Mouse (Mus musculus): ENCODE measurements around the gene Pecam1. TPM values are rescaled to one million over a fixed set of nuclear protein-coding genes. Genes with fewer than 3 reads are reported as not detected.
"Not testable (repeated sequence)": the region's sequence is repeated elsewhere in the genome, so short reads cannot be mapped to it uniquely, and the experiment has no call there.

Gene Pecam1
- polyA plus RNA-seq, 1 experiment from 2014 or later, result 44.3 TPM

GRCm38 (mm10) chr11:106659598-106660295, 90.7 kb downstream of the Pecam1 start:
- no peak for DNase-seq (ENCODE audit: low spot score)
- Histone ChIP-seq H3K36me3 (ENCODE audit: control insufficient read depth, insufficient read depth, low read length) (no peaks in the 10 kb centered on the region), H3K27me3 (replicated peaks; ENCODE audit: control insufficient read depth, insufficient read depth, low read length) (no peaks in the 10 kb centered on the region), H3K27ac (ENCODE audit: low read depth) (peak overlapping the region; percentile 86), H3K9ac (ENCODE audit: low read length) (no peak overlapping the region), H3K4me3 (ENCODE audit: low read depth, low read length) (no peak overlapping the region), H3K4me2 (ENCODE audit: low read length) (no peak overlapping the region), H3K4me1 (replicated peaks; ENCODE audit: control insufficient read depth, insufficient read depth, low read length) (peaks cover 24% of the 10 kb centered on the region), H3K9me3 (ENCODE audit: control insufficient read depth, low read length) (no peaks in the 10 kb centered on the region)
- ATAC-seq (replicated peaks; ENCODE audit: low FRiP score, low TSS enrichment, low read depth), result no peak
- WGBS, result 44% methylated on average over 15 of the region's 15 CpGs

- peak; percentile 83 for DNase-seq (ENCODE audit: low spot score)
- peak overlapping the region; percentile 13; the same call in 1 of the 2 replicates for H3K9ac ChIP-seq (ENCODE audit: low read length)
- peak overlapping the region; percentile 91 for H3K27ac ChIP-seq (ENCODE audit: low read depth)
- 12% methylated on average over 14 of the region's 14 CpGs for WGBS
- ATAC-seq (replicated peaks; ENCODE audit: low FRiP score, low TSS enrichment, low read depth), result peak; percentile 77
- peaks cover 24% of the 10 kb centered on the region for H3K4me1 ChIP-seq (replicated peaks; ENCODE audit: control insufficient read depth, insufficient read depth, low read length)
- H3K27me3 ChIP-seq (replicated peaks; ENCODE audit: control insufficient read depth, insufficient read depth, low read length), result no peaks in the 10 kb centered on the region
- H3K9me3 ChIP-seq (ENCODE audit: control insufficient read depth, low read length), result no peaks in the 10 kb centered on the region
- H3K4me2 ChIP-seq (ENCODE audit: low read length), result peak overlapping the region; percentile 11; the same call in 1 of the 2 replicates
- H3K4me3 ChIP-seq (ENCODE audit: low read depth, low read length), result no peak overlapping the region
- H3K36me3 ChIP-seq (ENCODE audit: control insufficient read depth, insufficient read depth, low read length), result no peaks in the 10 kb centered on the region
Observed at GRCm38 (mm10) chr11:106658051-106658880, 92.2 kb downstream of the Pecam1 start.

GRCm38 (mm10) chr11:106656896-106657498, 93.4 kb downstream of the Pecam1 start:
- H3K9ac ChIP-seq (ENCODE audit: low read length); H3K27me3 ChIP-seq (replicated peaks; ENCODE audit: control insufficient read depth, insufficient read depth, low read length); H3K9me3 ChIP-seq (ENCODE audit: control insufficient read depth, low read length); H3K36me3 ChIP-seq (ENCODE audit: control insufficient read depth, insufficient read depth, low read length); H3K27ac ChIP-seq (ENCODE audit: low read depth); H3K4me2 ChIP-seq (ENCODE audit: low read length); H3K4me3 ChIP-seq (ENCODE audit: low read depth, low read length); ATAC-seq (replicated peaks; ENCODE audit: low FRiP score, low TSS enrichment, low read depth); DNase-seq (ENCODE audit: low spot score): not testable (repeated sequence)
- H3K4me1 ChIP-seq (replicated peaks; ENCODE audit: control insufficient read depth, insufficient read depth, low read length), result peaks cover 24% of the 10 kb centered on the region
- 87% methylated on average over 5 of the region's 5 CpGs for WGBS

- ATAC-seq (replicated peaks; ENCODE audit: low FRiP score, low TSS enrichment, low read depth) (no peak), DNase-seq (ENCODE audit: low spot score) (peak; percentile 88)
- Histone ChIP-seq H3K4me3 (ENCODE audit: low read depth, low read length) (no peak overlapping the region), H3K27ac (ENCODE audit: low read depth) (no peak overlapping the region), H3K4me1 (replicated peaks; ENCODE audit: control insufficient read depth, insufficient read depth, low read length) (no peaks in the 10 kb centered on the region), H3K27me3 (replicated peaks; ENCODE audit: control insufficient read depth, insufficient read depth, low read length) (no peaks in the 10 kb centered on the region), H3K9ac (ENCODE audit: low read length) (no peak overlapping the region), H3K4me2 (ENCODE audit: low read length) (no peak overlapping the region), H3K9me3 (ENCODE audit: control insufficient read depth, low read length) (no peaks in the 10 kb centered on the region), H3K36me3 (ENCODE audit: control insufficient read depth, insufficient read depth, low read length) (no peaks in the 10 kb centered on the region)
- WGBS, result 30% methylated on average over 13 of the region's 13 CpGs
Observed at GRCm38 (mm10) chr11:106648347-106648746, 102.1 kb downstream of the Pecam1 start.

- peaks cover 20% of the 10 kb centered on the region for H3K4me1 ChIP-seq (replicated peaks; ENCODE audit: control insufficient read depth, insufficient read depth, low read length)
- 67% methylated on average over 8 of the region's 8 CpGs for WGBS
- H3K9ac ChIP-seq (ENCODE audit: low read length), result no peak overlapping the region
- no peak overlapping the region for H3K4me2 ChIP-seq (ENCODE audit: low read length)
- H3K27me3 ChIP-seq (replicated peaks; ENCODE audit: control insufficient read depth, insufficient read depth, low read length), result no peaks in the 10 kb centered on the region
- ATAC-seq (replicated peaks; ENCODE audit: low FRiP score, low TSS enrichment, low read depth) (no peak), DNase-seq (ENCODE audit: low spot score) (no peak)
- H3K4me3 ChIP-seq (ENCODE audit: low read depth, low read length), result no peak overlapping the region
- H3K36me3 ChIP-seq (ENCODE audit: control insufficient read depth, insufficient read depth, low read length), result no peaks in the 10 kb centered on the region
- H3K27ac ChIP-seq (ENCODE audit: low read depth), result no peak overlapping the region
- no peaks in the 10 kb centered on the region for H3K9me3 ChIP-seq (ENCODE audit: control insufficient read depth, low read length)
Observed at GRCm38 (mm10) chr11:106642966-106643637, 107.3 kb downstream of the Pecam1 start.

- DNase-seq (ENCODE audit: low spot score) (no peak), ATAC-seq (replicated peaks; ENCODE audit: low FRiP score, low TSS enrichment, low read depth) (no peak)
- no peaks in the 10 kb centered on the region for H3K36me3 ChIP-seq (ENCODE audit: control insufficient read depth, insufficient read depth, low read length)
- H3K4me3 ChIP-seq (ENCODE audit: low read depth, low read length), result no peak overlapping the region
- H3K27me3 ChIP-seq (replicated peaks; ENCODE audit: control insufficient read depth, insufficient read depth, low read length), result no peaks in the 10 kb centered on the region
- H3K9ac ChIP-seq (ENCODE audit: low read length), result no peak overlapping the region
- no peak overlapping the region for H3K4me2 ChIP-seq (ENCODE audit: low read length)
- no peaks in the 10 kb centered on the region for H3K9me3 ChIP-seq (ENCODE audit: control insufficient read depth, low read length)
- peaks cover 20% of the 10 kb centered on the region for H3K4me1 ChIP-seq (replicated peaks; ENCODE audit: control insufficient read depth, insufficient read depth, low read length)
- H3K27ac ChIP-seq (ENCODE audit: low read depth), result no peak overlapping the region
- WGBS, result 56% methylated on average over 1 of the region's 1 CpGs
Observed at GRCm38 (mm10) chr11:106641580-106641979, 108.8 kb downstream of the Pecam1 start.

- Histone ChIP-seq H3K4me1 (replicated peaks; ENCODE audit: control insufficient read depth, insufficient read depth, low read length) (peaks cover 20% of the 10 kb centered on the region), H3K36me3 (ENCODE audit: control insufficient read depth, insufficient read depth, low read length) (no peaks in the 10 kb centered on the region), H3K27ac (ENCODE audit: low read depth) (peak overlapping the region; percentile 40; the same call in 1 of the 2 replicates), H3K9ac (ENCODE audit: low read length) (no peak overlapping the region), H3K4me2 (ENCODE audit: low read length) (no peak overlapping the region; the same call in 1 of the 2 replicates), H3K27me3 (replicated peaks; ENCODE audit: control insufficient read depth, insufficient read depth, low read length) (no peaks in the 10 kb centered on the region), H3K4me3 (ENCODE audit: low read depth, low read length) (no peak overlapping the region), H3K9me3 (ENCODE audit: control insufficient read depth, low read length) (no peaks in the 10 kb centered on the region)
- 6% methylated on average over 9 of the region's 9 CpGs for WGBS
- no peak for DNase-seq (ENCODE audit: low spot score)
- no peak for ATAC-seq (replicated peaks; ENCODE audit: low FRiP score, low TSS enrichment, low read depth)
Observed at GRCm38 (mm10) chr11:106640059-106640458, 110.4 kb downstream of the Pecam1 start.

GRCm38 (mm10) chr11:106639356-106639692, 111.1 kb downstream of the Pecam1 start:
- no peak overlapping the region for H3K4me3 ChIP-seq (ENCODE audit: low read depth, low read length)
- no peak overlapping the region for H3K9ac ChIP-seq (ENCODE audit: low read length)
- ATAC-seq (replicated peaks; ENCODE audit: low FRiP score, low TSS enrichment, low read depth) (no peak), DNase-seq (ENCODE audit: low spot score) (no peak)
- peak overlapping the region; percentile 40; the same call in 1 of the 2 replicates for H3K27ac ChIP-seq (ENCODE audit: low read depth)
- 20% methylated on average over 5 of the region's 5 CpGs for WGBS
- H3K9me3 ChIP-seq (ENCODE audit: control insufficient read depth, low read length), result no peaks in the 10 kb centered on the region
- H3K27me3 ChIP-seq (replicated peaks; ENCODE audit: control insufficient read depth, insufficient read depth, low read length), result no peaks in the 10 kb centered on the region
- no peaks in the 10 kb centered on the region for H3K36me3 ChIP-seq (ENCODE audit: control insufficient read depth, insufficient read depth, low read length)
- no peak overlapping the region for H3K4me2 ChIP-seq (ENCODE audit: low read length)
- H3K4me1 ChIP-seq (replicated peaks; ENCODE audit: control insufficient read depth, insufficient read depth, low read length), result peaks cover 20% of the 10 kb centered on the region

Measured in intestine, embryonic 14.5 days (tissue).